Mouse (Mus musculus) cerebellum, postnatal 4 days (tissue): ENCODE measurements around the gene Elob.

Source experiments
- DNase-seq, 2 experiments: peaks; one replicate each; pipeline ENCODE4 v3.0.0; 2022; ENCODE audit warnings: low spot score in 2 of 2, mixed read lengths in 1 of 2

Gene Elob

DNA sequence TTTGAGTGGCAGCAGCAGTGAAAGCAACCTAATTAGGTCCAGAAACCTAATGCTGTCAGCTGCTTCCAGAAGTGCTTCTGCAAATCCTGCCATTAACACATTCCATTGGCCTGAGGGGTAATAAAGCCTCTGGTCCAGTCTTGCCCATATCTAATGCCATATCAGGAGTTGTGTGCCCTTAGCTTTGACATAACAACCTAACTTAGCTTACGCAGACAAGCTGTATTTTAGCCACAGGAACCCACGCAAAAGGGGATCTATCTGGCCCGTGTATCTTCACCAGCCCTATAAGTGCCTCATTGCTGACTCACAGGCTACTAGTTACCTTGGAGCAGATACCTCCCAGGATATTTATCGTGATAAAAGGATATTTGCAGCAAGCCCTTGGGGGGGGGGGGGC lies 3.3 kb downstream of the Elob start:
- no peak for DNase-seq

DNA sequence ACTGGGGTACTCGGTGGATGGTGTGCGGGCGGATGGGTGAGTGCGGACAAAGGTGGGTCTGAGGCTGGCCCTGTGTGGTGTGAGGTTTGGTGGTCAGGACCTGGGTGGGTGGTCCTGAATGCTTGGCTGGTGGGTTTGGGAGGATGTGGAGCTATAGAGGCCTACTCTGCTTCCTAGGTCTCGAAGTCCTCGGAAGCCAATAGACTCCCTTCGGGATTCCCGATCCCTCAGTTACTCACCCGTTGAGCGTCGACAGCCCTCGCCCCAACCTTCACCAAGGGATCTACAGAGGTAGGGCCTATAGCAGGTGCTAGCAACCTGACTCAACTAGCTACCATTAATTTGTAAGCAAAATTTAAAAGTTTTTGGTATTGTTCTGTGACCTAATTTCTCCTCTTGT lies 5.3 kb downstream of the Elob start:
- DNase-seq: no peak

DNA sequence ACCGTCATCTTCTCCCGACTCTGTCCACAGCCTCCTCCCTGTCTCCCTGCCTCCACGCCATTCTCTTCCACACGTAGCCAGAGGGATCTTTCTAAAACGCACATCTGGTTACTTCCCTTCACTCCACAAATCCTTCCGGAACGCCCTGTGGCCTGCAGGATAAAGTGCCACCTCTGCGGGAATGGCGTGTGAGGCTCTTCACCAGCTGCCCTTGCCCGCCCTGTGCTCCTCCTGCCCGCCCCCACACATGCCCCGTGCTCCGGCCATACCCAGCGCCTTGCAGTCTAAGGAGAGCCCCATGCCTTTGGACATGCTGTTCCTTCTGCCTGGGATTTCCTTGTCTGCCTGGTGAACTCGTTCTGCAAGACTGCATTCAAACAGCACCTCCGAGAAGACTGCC lies 5.9 kb downstream of the Elob start:
- no peak for DNase-seq

DNA sequence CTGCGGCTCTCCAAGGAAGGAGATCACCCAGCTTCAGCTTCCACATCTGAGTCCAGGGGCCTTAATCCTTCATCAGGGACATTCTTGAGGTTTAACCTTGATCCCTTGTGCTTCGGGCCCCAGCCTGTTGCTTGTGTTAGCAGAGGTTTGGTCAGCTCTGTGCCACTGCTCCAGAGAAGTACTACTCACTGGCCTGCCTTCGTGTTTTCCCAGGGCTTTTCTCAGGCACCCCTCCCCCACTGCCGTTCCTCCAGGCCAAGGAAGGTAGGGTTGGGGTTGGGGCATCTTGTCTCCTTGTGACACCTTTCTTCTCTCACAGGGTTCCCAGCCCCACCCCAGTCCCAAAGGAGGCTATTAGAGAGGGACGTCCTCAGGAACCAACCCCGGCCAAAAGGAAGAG lies 6.8 kb downstream of the Elob start:
- DNase-seq: no peak

DNA sequence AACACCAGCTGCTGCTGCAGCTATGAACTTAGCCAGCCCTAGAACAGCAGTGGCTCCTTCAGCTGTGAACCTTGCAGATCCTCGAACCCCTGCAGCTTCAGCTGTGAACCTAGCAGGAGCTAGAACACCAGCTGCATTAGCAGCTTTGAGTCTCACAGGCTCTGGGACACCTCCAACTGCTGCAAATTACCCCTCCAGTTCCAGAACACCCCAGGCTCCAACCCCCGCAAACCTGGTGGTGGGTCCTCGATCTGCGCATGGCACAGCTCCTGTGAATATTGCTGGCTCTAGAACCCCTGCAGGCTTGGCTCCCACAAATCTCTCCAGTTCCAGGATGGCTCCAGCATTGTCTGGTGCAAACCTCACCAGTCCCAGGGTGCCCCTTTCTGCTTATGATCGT lies 8.2 kb downstream of the Elob start:
- no peak for DNase-seq

DNA sequence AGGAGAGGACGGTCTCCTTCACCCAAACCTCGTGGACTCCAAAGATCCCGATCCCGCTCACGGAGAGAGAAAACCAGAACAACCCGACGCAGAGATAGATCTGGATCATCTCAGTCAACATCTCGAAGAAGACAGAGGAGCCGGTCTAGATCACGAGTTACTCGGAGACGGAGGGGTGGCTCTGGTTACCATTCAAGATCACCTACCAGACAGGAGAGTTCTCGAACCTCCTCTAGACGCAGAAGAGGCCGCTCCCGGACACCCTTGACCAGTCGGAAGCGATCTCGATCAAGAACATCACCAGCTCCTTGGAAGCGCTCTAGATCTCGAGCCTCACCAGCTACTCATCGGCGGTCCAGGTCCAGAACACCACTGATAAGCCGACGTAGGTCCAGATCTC lies 9.7 kb downstream of the Elob start:
- DNase-seq: no peak

DNA sequence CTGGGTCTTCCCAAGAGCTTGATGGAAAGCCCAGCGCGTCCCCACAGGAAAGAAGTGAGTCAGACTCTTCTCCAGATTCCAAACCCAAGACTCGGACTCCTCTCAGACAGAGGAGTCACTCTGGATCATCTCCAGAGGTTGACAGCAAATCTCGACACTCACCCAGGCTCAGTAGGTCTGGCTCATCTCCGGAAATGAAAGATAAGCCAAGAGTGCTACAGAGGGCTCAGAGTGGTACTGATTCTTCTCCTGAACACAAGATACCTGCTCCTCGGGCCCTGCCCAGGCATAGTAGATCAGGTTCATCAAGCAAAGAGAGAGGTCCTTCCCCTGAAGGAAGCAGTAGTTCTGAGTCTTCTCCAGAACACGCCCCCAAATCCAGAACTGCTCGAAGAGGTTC lies 10.4 kb downstream of the Elob start:
- DNase-seq: no peak

DNA sequence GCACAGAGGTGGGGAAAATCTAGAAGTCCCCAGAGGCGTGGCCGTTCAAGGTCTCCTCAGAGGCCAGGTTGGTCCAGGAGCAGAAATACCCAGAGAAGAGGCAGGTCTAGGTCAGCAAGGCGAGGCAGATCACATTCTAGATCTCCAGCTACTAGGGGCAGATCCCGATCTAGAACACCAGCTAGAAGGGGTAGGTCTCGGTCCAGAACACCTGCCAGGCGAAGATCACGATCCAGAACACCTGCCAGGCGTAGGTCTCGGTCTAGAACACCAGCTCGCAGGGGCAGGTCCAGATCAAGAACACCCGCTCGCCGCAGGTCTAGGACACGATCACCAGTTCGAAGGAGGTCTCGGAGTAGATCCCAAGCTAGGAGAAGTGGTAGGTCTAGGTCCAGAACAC lies 13.3 kb downstream of the Elob start:
- DNase-seq: no peak

DNA sequence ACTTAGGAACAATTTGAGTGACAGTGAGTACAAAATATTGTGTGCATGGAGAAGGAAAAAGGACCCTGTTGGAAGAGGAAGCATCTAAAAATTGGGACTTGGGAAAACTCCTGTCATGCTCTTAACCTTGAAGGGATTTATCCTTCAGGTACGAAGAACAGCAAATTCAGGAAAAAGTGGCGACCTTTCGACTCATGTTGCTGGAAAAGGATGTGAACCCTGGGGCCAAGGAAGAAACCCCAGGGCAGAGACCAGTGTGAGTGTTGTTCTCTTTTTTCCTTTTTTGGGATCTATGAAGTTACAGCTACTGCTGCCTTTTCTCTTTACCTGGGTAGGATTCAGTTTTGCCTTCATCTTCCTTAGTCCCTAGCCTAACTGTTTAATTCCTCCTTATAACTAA lies 21.0 kb downstream of the Elob start:
- no peak for DNase-seq

DNA sequence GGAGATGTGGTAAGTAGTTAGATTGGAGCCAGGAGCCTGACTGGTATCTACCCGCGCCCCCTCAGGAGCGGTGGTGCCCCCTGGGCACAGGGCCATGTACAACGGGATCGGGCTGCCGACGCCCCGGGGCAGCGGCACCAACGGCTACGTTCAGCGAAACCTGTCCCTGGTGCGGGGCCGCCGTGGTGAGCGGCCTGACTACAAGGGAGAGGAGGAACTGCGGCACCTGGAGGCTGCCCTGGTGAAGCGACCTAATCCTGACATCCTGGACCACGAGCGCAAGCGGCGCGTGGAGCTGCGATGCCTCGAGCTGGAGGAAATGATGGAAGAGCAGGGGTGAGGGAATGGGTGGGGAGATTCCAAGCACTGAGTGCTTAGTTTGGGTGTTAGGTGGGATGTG lies 22.1 kb downstream of the Elob start:
- no peak for DNase-seq

DNA sequence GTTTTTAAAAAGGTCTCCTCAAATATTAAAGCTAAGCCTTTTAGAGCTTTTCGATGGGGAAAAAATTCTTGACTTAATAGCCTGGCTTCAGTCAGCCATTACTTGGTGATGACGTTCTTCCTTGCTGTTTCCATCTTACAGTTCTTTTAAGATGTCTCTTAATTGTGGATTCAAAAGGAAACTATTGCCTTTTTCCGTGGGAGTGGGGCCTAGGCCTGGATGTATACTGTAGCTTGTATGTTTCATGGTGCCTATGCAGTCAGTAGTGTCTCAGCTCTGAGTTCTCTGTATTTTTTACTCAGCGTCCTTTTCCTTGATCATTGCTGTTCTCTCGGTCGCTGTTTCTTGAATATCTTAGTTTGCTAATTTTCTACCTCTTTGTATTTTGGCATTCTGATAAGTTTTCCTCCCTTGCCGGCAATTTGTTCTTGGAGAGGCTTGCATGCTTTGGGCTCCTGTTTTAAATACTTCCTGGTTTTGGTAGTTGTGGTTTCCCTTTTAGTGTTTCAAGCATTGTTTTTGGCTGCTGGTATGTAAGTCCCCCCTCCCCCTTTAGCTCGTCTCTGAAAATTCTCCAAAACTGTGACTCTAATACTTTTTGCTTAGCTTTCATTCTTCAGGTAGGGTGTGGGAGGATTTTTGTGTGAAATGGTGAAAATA lies 24.4 kb downstream of the Elob start:
- DNase-seq: no peak

DNA sequence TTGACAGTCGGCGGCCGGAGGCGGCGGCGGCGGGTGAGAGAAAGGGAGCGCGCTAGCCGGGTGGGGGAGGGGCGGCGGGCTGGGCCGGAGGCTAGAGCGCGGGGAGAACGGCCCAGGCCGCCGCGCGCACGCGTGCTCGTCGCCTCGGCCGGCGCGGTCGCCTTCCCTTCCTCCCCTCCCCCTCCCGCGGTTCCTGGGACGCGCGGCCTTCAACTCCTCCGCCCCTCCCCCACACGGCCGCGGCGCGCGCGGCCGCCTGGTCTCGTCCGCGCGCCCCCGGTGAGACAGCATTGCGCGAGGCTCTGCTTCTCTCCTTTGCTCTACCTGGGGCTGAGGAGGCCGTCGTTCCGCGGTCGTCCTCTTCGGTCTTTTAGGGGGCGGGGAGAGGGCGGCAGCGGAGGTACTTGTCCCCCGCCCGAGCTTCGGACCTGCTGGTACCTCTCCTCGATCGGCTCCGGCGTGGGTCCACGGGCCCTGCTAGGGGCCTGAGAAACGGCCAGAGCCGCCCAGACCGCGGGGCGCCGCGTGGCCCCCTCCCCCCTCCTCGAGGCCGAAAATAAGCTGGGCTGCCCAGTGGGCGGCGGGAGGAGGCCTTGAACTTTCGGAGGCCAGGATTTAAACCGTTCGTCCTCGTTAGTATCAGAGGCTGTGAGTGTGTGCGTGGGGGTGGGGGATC lies 25.4 kb downstream of the Elob start:
- peak; percentile 56 to 84 for DNase-seq

DNA sequence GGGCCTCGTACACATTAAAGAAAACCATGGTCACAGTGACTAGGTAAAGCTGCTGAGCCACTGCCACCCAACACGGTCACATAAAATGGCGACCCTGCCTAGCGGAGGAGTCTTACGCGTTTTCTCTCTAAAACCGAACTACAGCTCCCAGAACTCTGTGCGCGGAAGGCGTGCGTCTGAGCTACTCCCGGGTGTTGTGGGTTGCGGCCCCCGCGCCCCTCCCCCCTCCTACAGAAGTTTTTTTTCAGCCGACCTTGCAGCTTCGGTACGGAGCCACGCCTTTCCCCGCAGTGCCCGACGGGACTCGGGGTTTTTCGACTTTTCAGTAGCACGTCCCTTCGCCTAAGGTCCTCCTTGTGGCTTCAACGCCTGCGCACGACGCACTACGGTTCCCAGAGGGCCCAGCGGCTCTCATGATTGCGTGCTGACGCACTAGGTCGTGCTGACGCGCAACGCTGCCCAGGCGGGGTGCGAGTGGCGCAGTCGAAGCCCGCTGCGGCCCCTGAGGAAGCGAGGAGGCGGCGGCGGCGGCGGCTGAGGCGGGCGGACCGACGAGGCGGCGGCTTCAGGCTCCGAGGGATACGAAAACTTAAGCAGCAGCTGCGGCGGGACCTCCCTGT lies 26.1 kb downstream of the Elob start:
- peak; percentile 88 to 95 for DNase-seq

DNA sequence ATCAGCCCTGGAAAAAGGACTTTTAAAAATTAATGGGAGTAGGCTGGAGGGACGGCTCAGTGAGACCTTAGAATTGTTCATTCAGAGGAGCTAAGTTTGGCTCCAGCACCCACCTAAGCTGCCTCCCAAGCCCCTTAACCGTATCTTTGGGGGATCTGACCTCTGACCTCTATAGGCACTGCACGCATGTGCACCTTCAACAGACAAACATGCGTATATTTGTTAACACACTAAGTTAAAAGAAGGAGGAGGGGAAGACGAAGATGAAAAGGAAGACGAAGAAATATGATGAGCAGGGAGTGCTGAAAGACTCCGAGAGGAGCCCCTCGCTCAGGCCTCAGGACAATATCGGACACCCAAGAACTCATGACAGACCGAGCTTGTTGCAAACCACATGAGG lies 27.3 kb downstream of the Elob start:
- DNase-seq: no peak

DNA sequence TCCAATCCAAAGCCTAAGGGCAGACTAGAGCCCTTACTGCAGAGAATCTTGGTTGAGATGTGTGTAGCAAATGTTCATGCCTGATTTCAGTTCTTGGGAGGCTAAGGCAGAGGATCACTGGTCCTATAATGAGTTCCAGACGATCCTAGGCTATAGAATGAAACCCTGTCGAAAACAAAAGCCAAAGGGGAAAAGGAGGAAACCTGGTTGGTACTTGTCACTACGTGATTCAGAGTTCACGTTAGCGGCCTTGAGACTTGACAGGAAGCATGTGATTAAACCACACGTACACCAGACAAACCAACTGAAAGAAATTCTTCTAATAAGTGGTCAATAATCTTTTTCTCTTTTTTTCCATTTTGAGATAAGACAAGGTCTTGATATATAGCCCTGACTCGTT lies 31.6 kb downstream of the Elob start:
- no peak for DNase-seq

DNA sequence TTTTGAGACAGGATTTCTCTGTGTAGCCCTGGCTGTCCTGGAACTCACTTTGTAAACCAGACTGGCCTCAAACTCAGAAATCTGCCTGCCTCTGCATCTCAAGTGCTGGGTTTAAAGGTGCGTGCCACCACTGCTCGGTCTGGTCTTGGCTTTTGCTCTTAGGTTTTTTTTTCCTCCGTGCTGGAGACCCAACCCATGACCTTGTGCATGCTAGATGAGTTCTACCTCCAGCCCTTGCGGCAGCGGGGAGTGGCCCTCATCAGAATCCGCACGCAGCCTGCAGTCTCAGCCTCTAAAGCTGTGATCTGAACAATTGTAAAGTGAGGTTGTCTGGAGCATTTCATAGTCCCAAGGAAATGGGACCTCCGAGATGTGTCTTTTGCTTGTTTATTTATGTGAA lies 33.6 kb downstream of the Elob start:
- DNase-seq: no peak

DNA sequence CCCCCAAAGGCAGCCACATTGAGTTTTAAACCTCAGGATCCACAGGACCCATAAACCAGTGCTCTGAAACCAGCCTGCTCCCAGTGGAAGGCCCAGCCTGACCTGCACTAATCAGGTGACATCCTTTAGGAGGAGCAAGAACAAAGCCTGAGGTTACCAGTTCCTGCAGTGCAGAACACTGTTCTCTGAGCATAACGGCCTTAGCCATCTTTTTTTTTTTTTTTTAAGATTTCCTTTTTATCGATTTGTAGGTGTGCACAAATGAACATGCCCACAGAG lies 37.9 kb downstream of the Elob start:
- DNase-seq: no peak

DNA sequence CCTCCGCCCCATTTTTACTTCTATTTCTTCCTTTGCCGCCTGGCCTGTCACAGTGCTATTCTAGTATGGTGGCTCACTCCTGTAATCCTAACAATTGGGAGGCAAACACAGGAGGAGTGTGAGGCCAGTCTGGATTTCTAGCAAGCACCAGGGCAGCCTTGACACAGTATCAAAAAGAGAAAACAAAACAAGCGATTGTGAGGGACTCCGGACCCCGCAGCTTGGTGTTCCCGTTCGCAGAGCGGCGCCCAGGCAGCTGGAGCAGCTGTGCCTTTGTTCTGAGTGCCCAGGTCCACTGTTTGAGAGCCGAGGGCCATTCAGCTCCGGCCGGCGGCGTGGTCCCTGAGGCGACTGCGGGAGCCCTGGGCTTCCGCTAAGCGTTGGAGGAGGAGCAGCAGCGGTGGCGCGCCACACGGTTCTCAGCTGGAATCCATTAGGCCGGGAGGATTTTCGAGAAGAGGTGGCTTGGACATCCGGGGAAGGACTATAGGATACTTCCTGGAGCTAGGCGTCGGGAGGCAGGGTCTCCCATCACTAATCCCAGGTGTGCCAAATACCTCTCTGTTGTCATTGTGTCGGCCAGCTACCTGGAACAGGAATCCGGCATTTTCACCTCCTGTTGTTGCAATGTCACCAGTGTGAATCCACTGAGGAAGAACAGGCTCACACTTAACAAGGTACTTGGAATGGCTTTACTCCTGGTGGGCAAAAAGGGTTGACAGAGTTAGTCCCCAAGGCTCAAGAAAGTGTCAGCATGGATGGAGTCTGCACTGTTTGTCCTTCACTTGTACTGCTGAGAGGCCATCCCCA lies 38.5 kb downstream of the Elob start, which contains the start of gene Srrm2:
Gene Srrm2 (plus strand): TSS at position 264 of the 810 bp plus-strand sequence.
- DNase-seq: peak in 1 of 2 experiments; percentile 40

DNA sequence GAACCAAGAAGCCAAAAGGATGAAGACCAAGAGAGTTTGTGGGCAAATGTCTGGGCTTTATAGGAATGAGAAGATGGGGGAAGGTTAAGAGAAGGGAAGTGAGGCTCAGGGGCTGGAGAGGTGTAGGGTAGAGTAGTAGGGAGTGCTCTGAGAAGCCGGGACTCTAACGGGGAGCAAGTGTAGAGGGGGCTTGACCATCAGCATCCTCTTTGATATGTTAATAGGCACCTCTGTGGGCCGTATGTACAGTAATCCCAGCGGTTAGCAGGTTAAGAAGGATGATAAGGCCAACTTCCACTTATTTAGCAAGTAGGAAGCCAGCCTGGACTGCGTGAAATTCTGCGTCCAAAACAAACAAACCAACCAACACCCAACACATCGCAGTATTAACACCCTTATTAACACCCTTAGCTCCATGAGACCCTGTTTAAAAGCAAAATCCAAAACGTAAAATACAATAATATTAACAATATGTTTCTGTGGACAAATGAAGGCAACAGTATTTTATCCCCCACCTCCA lies 39.1 kb downstream of the Elob start:
- DNase-seq: no peak

DNA sequence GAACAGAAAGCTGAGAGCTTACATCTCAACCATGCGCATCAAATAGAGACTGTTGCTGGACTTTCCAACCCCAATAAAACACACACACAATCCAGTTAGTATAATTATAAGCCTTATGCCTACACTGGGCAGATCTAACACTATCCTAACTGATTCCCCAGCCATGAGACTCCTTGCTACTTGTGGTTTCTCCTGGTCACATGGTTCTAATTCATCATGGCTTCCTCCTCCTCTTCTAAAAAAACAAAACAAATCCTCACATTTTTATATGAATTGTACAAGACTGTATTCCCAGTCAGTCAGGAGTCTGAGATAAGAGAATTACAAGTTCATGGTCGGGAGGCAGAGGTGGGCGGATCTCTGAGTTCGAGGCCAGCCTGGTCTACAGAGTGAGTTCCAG lies 40.0 kb downstream of the Elob start:
- no peak for DNase-seq

DNA sequence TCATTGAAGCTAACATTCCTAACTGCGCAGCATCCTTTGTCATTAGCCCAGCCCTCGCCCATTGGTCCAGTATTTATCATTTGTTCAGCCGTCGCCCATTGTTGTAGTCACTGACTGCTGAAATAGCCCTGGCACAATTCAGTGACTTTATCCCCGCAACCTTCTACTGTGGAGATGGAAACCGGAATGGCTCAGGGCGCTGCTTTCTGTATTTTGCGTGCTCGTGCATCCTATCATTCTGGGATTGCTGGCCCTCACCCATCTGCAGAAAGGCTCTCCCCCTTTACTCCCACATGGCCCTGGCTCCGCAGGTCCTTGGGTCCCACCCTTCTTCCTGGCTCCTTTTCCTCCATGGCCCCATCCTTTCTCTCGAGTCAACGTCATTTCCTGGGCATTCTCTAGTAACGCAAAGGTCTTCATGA lies 42.4 kb downstream of the Elob start:
- peak in 1 of 2 experiments; percentile 22 for DNase-seq
